Mouse (Mus musculus) thymus, postnatal 0 days (tissue): ENCODE results near the gene Gm20388. TPM values are rescaled to one million over a fixed set of nuclear protein-coding genes. Genes with fewer than 3 reads are reported as not detected.
A peak's percentile ranks its signal among the peaks of the same experiment; 100 is the strongest.

Experiments used
- DNase-seq: peaks from one replicate; pipeline ENCODE4 v3.0.0-alpha.2; 2015; ENCODE audit warnings: low spot score
- polyA plus RNA-seq: library from polyadenylated mRNA; unstranded; fragments of >200 nt; fragmentation: Nextera tagmentation; extraction: Ambion mirVana; gene quantifications from 2 replicates; pipeline ENCODE4 v1.2.1, GENCODE M21; 2015

The Gm20388 gene
- polyA plus RNA-seq, 1 experiment from 2014 or later, result not detected

- no peak for DNase-seq
Measured at GRCm38 (mm10) chr8:121119635-121120455, 1209.2 kb downstream of the Gm20388 start.

DNA sequence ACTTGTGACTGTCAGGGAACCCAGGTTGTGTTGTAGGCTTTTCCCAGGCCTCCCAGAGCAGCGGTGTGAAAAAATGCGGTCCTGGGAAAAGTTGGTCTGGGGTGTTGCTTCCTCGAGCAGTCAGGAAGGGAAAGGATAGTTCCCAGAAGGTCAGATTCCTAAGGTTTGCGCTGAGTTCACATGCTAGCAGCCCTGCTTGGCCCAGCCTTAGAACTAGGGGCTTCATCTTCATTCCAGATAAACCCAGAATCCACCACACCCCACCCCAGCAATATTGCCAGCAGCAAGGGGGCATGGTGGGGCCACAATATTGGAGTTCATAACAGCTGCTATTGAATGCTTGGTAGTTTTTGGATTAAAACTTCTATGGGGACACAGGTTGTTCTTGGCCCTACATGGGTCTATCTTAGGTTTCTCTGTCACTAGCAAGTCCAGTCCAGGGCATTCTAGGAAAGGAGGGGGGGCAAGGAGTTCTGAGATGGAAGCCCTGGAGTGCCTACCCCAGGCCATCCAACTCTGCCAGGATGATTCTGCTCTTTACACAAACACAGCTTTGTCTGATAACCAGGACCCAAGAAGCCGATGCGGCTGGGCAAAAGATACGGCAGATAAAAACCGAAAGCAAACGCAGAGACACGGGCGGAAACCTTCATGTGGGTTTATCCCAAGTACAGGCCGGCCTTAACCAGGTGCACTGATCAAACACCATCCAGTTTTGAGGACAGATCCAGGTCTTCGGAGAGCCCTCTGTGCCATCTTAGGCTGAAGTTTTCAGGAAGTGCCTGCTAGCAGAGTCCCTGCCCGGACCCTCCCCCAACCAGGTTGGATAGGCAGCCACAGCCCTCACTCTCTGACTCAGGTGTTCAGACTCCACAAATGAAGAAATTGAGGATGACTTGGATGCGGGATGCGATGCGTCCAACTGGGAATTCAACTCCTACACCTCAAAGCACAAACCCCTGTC lies 1210.1 kb downstream of the Gm20388 start:
- no peak for DNase-seq

- DNase-seq, result no peak
Measured at GRCm38 (mm10) chr8:121121704-121122103, 1211.1 kb downstream of the Gm20388 start.

GRCm38 (mm10) chr8:121122368-121122767 lies 1211.7 kb downstream of the Gm20388 start:
- DNase-seq, result no peak

DNA sequence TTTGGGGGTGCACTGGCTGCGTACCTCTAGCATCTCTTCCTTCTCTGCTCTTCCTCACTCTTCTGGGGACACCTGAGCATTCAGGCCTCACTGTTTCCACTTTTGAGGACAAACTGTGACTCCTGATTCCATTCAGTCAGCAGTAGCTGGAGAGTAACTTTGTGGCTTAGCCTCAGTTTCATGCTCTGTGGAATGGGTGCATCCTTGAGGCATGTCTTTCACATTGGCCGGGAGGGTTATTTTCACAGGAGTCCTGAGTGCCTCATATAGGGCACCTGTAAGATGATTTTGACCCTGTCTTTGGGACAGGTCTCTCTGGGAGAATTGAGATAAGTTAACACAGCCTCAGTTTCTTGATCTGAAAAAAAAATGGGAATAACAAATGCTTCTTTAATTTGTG lies 1212.5 kb downstream of the Gm20388 start:
- no peak for DNase-seq

GRCm38 (mm10) chr8:121124547-121125239 lies 1214.1 kb downstream of the Gm20388 start:
- no peak for DNase-seq

GRCm38 (mm10) chr8:121125311-121125876 lies 1214.8 kb downstream of the Gm20388 start:
- peak; percentile 37 for DNase-seq

DNA sequence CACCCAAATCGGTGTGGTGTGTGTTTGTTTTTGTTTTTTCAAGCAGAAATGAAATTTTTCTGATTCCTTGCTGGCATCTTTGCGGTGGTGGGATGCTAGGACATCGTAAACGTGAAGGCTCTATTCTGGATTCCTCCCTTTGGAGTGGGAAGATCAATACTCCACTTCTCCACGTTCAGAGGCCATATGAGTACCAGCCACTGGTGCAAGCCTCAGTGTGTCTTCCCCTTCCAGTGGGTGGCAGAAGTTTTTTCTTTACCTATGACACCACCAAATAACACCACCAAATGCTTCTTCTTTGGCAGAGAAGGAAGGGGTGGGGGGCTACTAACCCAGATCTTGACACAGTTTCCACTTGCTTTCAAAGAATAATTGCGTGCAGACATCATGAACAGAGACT lies 1215.5 kb downstream of the Gm20388 start:
- DNase-seq, result no peak

DNA sequence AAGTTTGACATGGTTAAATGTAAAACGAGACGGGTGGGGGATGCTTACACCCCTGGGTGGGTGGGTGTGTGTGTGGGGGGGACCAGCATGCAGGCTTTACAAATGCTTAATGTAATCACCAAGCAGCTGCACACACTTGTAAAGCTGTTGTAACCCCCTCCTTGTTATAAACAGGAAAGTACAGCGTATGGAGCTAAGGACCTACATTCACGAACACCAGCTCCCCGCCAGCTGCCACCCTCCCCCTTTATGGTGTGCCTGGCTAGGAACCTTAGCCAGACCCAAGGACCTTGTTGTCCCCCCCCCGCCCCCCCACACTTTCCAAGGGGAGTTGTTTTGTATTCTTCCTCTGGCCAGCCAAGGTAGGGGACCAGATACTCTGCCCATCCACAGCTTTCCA lies 1216.1 kb downstream of the Gm20388 start:
- no peak for DNase-seq

- no peak for DNase-seq
Measured at GRCm38 (mm10) chr8:121127291-121127701, 1216.7 kb downstream of the Gm20388 start.

- no peak for DNase-seq
Measured at GRCm38 (mm10) chr8:121127756-121128375, 1217.2 kb downstream of the Gm20388 start, which contains the start of gene Foxl1. Foxl1 (plus strand) TSS chr8:121127940.

- no peak for DNase-seq
Measured at GRCm38 (mm10) chr8:121128531-121129264, 1218.1 kb downstream of the Gm20388 start.

- DNase-seq, result no peak
Measured at GRCm38 (mm10) chr8:121129265-121129940, 1218.8 kb downstream of the Gm20388 start.

GRCm38 (mm10) chr8:121130522-121130921 lies 1219.9 kb downstream of the Gm20388 start:
- no peak for DNase-seq

- no peak for DNase-seq
Measured at GRCm38 (mm10) chr8:121132961-121133513, 1222.4 kb downstream of the Gm20388 start.

- no peak for DNase-seq
Measured at GRCm38 (mm10) chr8:121134102-121134501, 1223.5 kb downstream of the Gm20388 start.

DNA sequence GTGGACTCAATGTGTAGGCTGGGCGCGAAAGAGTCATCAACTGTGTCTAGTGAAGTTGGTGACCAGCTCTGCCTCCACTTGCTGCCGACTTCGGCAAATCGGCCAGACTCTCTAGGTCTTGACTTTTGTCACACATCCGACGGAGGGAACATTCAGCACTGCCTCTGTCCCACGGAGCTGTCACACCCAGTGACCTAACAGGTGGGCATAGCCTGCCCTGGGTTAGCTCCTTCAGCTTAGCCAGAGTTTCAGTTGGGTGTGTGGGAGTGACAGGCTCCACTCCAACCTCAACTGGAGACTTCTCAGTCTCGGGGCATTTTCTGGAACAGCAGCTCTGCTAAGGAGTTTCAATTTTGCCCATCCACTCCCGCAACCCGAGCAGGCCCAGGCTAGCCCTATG lies 1223.9 kb downstream of the Gm20388 start:
- DNase-seq, result no peak

- no peak for DNase-seq
Measured at GRCm38 (mm10) chr8:121136856-121137255, 1226.2 kb downstream of the Gm20388 start.
